Mouse (Mus musculus): ENCODE data around the gene Senp8. TPM values are rescaled to one million over a fixed set of nuclear protein-coding genes. Genes with fewer than 3 reads are reported as not detected.
"Not testable (repeated sequence)": the region's sequence is repeated elsewhere in the genome, so short reads cannot be mapped to it uniquely, and the experiment has no call there.

Senp8 gene
- 10 to 100 TPM in 1 of 2 experiments, 1 to 10 TPM in 1; 9.7 to 11.5 TPM for total RNA-seq (2021)

- peak; percentile 100 for DNase-seq
Observed at GRCm38 (mm10) chr9:59750267-59751065, at the start of gene Senp8, which contains the start of gene Myo9a. Gene Senp8, minus strand, starts transcription at chr9:59750710. Gene Myo9a, plus strand, starts transcription at chr9:59750896.

GRCm38 (mm10) chr9:59766966-59767461 lies 16.5 kb upstream of the Senp8 start:
- DNase-seq = not testable (repeated sequence)

- DNase-seq = no peak
Observed at GRCm38 (mm10) chr9:59760515-59760914, 10.0 kb upstream of the Senp8 start.

DNA sequence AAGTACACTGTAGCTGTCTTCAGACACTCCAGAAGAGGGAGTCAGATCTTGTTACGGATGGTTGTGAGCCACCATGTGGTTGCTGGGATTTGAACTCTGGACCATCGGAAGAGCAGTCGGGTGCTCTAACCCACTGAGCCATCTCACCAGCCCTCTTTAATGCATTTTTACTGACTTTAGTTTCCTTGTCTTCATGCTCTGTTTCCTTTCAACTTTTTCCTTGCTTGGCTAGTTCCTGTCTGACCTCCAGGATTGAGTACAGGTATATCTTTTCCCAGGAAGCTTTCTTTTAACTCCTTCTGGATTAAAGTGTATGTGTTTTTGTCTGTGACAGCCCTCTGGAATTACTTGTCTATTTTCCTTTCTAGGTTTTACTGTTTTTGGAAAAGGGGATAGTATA lies 6.5 kb upstream of the Senp8 start:
- DNase-seq = not testable (repeated sequence)

GRCm38 (mm10) chr9:59755199-59755598 lies 4.7 kb upstream of the Senp8 start:
- DNase-seq = no peak

DNA sequence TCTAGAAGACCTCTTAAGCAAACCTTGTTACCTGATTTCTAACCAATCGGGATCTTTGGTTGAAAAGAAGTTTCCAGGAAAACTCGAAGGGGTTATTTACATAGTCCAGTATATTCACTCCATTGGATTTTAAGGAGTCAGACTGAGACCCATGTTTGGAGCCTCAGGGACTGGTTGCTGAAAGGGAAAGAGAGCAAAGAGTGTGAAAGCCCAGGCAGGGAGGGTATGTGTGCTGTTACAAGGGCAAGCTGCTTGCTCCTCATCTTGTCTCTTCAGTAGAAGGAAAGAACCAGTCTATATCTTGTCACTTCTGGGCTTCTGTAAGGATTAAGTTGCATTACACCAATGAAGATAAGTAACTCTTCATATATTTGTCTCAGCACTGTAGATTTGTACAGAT lies 1.5 kb upstream of the Senp8 start:
- DNase-seq = no peak

- DNase-seq = peak; percentile 82 to 85
Observed at GRCm38 (mm10) chr9:59751066-59751581, 614 bp upstream of the Senp8 start.

DNA sequence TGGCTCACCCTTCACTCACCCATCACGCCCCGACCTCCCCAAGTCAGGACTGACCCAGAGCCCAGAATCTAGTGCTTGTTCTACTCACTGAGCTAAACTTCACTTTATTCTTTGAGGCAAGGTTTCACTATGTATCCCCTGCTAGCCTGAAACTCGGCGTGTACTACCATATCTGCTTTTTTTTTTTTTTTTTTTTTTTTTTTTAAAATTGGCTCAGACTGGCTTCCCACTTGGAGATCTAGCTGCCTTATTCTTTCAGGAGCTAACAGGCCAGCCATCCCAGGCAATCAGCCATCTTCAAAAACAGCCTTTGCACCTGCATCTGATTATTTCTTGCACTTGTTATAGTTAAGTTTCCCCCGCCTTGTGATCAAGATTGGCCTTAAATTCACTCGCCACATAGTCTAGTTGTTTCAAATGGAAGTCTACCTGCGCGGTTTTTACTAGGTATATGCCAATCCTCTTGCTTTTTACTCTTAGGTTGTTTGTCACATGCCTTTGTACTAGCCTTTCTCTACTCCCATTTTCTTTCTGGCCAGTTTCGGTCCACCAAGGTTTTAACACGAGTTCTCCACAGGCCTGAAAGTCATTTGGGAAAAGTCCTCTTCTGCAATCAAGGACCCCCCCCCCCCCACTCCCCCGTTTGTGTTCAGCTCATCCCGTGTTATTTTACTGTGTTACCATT lies 787 bp downstream of the Senp8 start:
- no peak for DNase-seq

DNA sequence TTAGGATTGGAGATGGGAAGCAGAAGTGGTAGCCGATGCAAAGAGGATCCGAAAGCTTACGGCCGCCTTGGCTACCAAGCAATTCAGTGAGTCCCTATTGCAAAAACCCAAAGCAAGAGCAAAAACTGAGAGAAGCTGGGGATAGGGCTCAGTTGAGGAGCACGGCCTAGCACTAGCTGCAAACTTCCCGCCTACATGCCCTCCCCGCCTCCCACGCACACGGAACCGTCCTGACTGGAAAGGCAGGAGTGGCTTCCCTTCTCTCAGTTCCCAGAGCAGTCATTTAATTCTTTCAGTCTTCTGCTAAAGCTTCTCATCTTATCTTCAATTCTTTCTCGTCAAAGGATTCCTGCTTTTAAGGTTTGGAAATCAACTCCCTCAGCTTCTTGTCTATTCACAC lies 1.5 kb downstream of the Senp8 start:
- no peak for DNase-seq

DNA sequence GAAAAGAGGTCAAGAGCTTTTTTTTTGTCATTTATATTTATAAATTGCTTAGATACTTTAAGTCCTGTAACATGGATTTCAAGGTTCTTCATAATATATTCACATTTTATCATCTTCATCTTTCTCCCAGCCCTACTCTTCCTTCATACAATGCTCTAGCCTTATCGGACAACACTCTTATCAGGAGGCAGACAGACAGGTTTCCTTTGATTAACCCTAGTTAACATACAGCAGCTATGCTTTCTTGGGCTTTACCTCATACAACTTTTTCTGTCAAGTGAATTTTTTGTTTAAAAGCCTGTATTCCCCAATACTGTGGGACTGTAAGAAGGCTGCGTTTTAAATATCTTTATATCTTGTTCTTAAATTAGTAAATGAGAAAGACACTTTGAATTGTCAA lies 2.1 kb downstream of the Senp8 start:
- no peak for DNase-seq

- DNase-seq = no peak
Observed at GRCm38 (mm10) chr9:59743903-59744302, 6.6 kb downstream of the Senp8 start.

DNA sequence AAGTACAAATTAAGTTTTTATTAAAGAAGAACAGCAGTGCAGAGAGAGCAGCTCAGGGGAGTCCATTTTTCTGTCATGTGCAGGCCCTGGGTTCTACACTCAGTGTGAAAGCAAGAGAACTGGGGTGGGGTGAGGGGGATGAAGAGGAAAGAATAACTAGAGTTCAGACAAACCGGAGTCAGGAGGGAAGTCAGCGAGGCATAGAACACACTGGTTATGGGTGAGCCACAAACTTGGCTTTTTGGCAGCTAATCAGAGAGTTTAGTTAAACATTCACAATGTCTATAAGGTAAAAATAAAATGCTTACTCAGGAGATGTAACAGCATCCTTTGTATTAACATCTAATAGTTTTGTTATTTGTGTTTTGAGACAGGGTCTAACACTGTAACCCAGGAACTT lies 9.9 kb downstream of the Senp8 start:
- no peak for DNase-seq

DNA sequence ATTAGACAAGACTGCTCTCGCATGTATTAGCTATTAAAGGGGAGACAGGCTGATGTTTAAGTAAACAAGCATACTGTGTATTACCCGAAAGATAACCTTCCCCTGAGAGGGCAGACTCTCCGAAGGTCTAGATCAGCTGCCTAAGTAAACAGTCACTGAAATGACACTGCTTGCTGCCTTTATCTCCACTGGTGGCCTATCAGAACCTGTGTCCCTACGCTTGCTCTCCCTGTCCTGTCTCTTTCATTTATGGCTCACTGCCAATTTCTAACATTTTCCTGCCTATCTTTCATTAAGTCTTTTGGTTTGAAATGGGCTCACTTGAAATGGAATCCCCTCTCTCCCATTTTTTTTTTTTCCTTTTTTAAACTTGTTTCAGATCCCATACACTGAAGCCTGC lies 15.1 kb downstream of the Senp8 start:
- DNase-seq = no peak

DNA sequence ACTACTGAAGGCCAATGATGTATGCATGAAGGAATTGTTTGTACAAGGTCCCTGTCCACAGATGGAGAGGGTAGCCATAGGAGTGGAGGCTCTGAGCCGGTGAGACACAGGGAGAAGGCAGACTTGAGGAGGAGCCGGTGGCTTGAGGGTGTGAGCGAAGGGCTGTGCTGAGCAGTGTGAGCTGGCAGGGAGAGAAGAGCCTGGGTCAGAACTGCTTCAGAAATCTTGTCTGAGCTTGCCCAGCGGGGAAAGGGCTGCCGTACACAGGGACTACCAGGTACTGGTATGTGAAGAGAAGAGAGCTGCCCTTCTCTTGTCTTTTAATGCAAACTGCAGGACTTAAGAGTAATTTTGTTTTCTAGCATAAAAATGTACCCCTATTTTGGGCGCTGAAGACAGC lies 17.4 kb downstream of the Senp8 start:
- DNase-seq = no peak

GRCm38 (mm10) chr9:59731136-59731535 lies 19.4 kb downstream of the Senp8 start:
- DNase-seq = no peak

- no peak for DNase-seq
Observed at GRCm38 (mm10) chr9:59727569-59728286, 22.8 kb downstream of the Senp8 start.

DNA sequence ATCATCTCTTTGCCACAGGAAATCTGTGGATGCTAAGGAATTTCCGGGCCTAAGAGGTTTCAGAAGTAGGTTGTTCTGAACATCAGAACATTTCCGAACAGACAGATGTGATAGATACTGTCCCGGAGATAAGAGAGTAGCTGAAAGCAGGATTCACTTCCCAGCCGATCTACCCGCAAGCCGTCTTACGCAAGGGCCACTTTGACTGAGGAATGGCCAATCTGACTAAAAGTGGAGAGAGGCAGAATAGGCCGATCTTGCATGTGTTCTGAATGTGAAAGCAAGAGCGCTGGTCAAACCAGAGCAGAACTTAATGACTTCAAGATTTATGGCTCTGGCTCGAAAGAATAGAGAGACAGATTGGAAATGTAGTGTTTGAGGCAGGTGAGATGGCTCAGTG lies 25.0 kb downstream of the Senp8 start:
- DNase-seq = no peak

GRCm38 (mm10) chr9:59723791-59724442 lies 26.6 kb downstream of the Senp8 start:
- DNase-seq = peak; percentile 40

GRCm38 (mm10) chr9:59723096-59723657 lies 27.3 kb downstream of the Senp8 start:
- DNase-seq = peak; percentile 52 to 74

- no peak for DNase-seq
Observed at GRCm38 (mm10) chr9:59721144-59721543, 29.4 kb downstream of the Senp8 start.

- no peak for DNase-seq
Observed at GRCm38 (mm10) chr9:59718237-59718636, 32.3 kb downstream of the Senp8 start.

Data from layer of hippocampus, postnatal 36 days (tissue).